Mouse (Mus musculus): ENCODE data around the gene Scgb1c1. TPM values are rescaled to one million over a fixed set of nuclear protein-coding genes. Genes with fewer than 3 reads are reported as not detected.

Scgb1c1 gene
- polyA plus RNA-seq, 1 experiment from 2014 or later, result not detected

GRCm38 (mm10) chr7:140836243-140837115 is 8.9 kb upstream of the Scgb1c1 start:
- no peak for ATAC-seq
- 84% methylated on average over 9 of the region's 9 CpGs for WGBS
- no peak overlapping the region for H3K4me2 ChIP-seq (replicated peaks; ENCODE audit: low read depth)
- no peaks in the 10 kb centered on the region for H3K36me3 ChIP-seq (ENCODE audit: control insufficient read depth, insufficient read depth)
- H3K4me1 ChIP-seq (replicated peaks; ENCODE audit: control insufficient read depth, insufficient read depth, low read length), result 0 out of 2 replicates have a peak, but pooled peaks cover 3% of the 10 kb centered on the region
- no peak overlapping the region for H3K9ac ChIP-seq (ENCODE audit: low read depth, low read length)
- no peaks in the 10 kb centered on the region for H3K27me3 ChIP-seq (replicated peaks; ENCODE audit: control insufficient read depth, insufficient read depth, low read length)
- H3K27ac ChIP-seq (ENCODE audit: low read depth, low read length), result no peak overlapping the region
- no peak for TF ChIP-seq CTCF (IDR thresholded peaks at IDR 0.05; ENCODE audit: low read depth)
- H3K4me3 ChIP-seq (ENCODE audit: low read depth, low read length), result no peak overlapping the region
- no peaks in the 10 kb centered on the region for H3K9me3 ChIP-seq (ENCODE audit: control insufficient read depth)

GRCm38 (mm10) chr7:140839556-140839955 is 5.8 kb upstream of the Scgb1c1 start:
- no peak overlapping the region for H3K27ac ChIP-seq (ENCODE audit: low read depth, low read length)
- H3K4me3 ChIP-seq (ENCODE audit: low read depth, low read length), result no peak overlapping the region

GRCm38 (mm10) chr7:140840750-140841735 is 4.3 kb upstream of the Scgb1c1 start:
- ATAC-seq, result no peak; the same call in 1 of the 2 replicates
- 0 out of 2 replicates have a peak, but pooled peaks cover under 1% of the 10 kb centered on the region for H3K4me1 ChIP-seq (replicated peaks; ENCODE audit: control insufficient read depth, insufficient read depth, low read length)
- no peak overlapping the region for H3K4me3 ChIP-seq (ENCODE audit: low read depth, low read length)
- no peaks in the 10 kb centered on the region for H3K9me3 ChIP-seq (ENCODE audit: control insufficient read depth)
- peak overlapping the region; percentile 44 for H3K4me2 ChIP-seq (replicated peaks; ENCODE audit: low read depth)
- no peak for TF ChIP-seq CTCF (IDR thresholded peaks at IDR 0.05; ENCODE audit: low read depth)
- H3K36me3 ChIP-seq (ENCODE audit: control insufficient read depth, insufficient read depth), result no peaks in the 10 kb centered on the region
- H3K9ac ChIP-seq (ENCODE audit: low read depth, low read length), result no peak overlapping the region
- H3K27me3 ChIP-seq (replicated peaks; ENCODE audit: control insufficient read depth, insufficient read depth, low read length), result no peaks in the 10 kb centered on the region; the same call in 1 of the 2 replicates
- 30% methylated on average over 19 of the region's 19 CpGs for WGBS
- no peak overlapping the region for H3K27ac ChIP-seq (ENCODE audit: low read depth, low read length)

More at GRCm38 (mm10) chr7:140839556-140839955, 5.8 kb upstream of the Scgb1c1 start:
- H3K27me3 ChIP-seq (replicated peaks; ENCODE audit: control insufficient read depth, insufficient read depth, low read length), result no peaks in the 10 kb centered on the region
- no peaks in the 10 kb centered on the region for H3K9me3 ChIP-seq (ENCODE audit: control insufficient read depth)
- no peak for TF ChIP-seq CTCF (IDR thresholded peaks at IDR 0.05; ENCODE audit: low read depth)
- H3K9ac ChIP-seq (ENCODE audit: low read depth, low read length), result no peak overlapping the region
- H3K36me3 ChIP-seq (ENCODE audit: control insufficient read depth, insufficient read depth), result no peaks in the 10 kb centered on the region
- no peak for ATAC-seq
- WGBS, result 62% methylated on average over 5 of the region's 5 CpGs
- H3K4me1 ChIP-seq (replicated peaks; ENCODE audit: control insufficient read depth, insufficient read depth, low read length), result 0 out of 2 replicates have a peak, but pooled peaks cover 3% of the 10 kb centered on the region
- no peak overlapping the region for H3K4me2 ChIP-seq (replicated peaks; ENCODE audit: low read depth)

- ATAC-seq, result no peak
- Histone ChIP-seq H3K27me3 (replicated peaks; ENCODE audit: control insufficient read depth, insufficient read depth, low read length) (no peaks in the 10 kb centered on the region; the same call in 1 of the 2 replicates), H3K4me1 (replicated peaks; ENCODE audit: control insufficient read depth, insufficient read depth, low read length) (no peaks in the 10 kb centered on the region), H3K9ac (ENCODE audit: low read depth, low read length) (no peak overlapping the region), H3K9me3 (ENCODE audit: control insufficient read depth) (no peaks in the 10 kb centered on the region), H3K36me3 (ENCODE audit: control insufficient read depth, insufficient read depth) (no peaks in the 10 kb centered on the region), H3K4me3 (ENCODE audit: low read depth, low read length) (no peak overlapping the region), H3K4me2 (replicated peaks; ENCODE audit: low read depth) (no peak overlapping the region), H3K27ac (ENCODE audit: low read depth, low read length) (no peak overlapping the region)
- 69% methylated on average over 7 of the region's 7 CpGs for WGBS
- no peak for TF ChIP-seq CTCF (IDR thresholded peaks at IDR 0.05; ENCODE audit: low read depth)
Measured at GRCm38 (mm10) chr7:140843806-140844205, 1.5 kb upstream of the Scgb1c1 start.

GRCm38 (mm10) chr7:140845683-140846082 is 336 bp downstream of the Scgb1c1 start:
- Histone ChIP-seq H3K4me1 (replicated peaks; ENCODE audit: control insufficient read depth, insufficient read depth, low read length) (no peaks in the 10 kb centered on the region), H3K27me3 (replicated peaks; ENCODE audit: control insufficient read depth, insufficient read depth, low read length) (no peaks in the 10 kb centered on the region; the same call in 1 of the 2 replicates), H3K36me3 (ENCODE audit: control insufficient read depth, insufficient read depth) (no peaks in the 10 kb centered on the region), H3K4me2 (replicated peaks; ENCODE audit: low read depth) (no peak overlapping the region), H3K9me3 (ENCODE audit: control insufficient read depth) (no peaks in the 10 kb centered on the region), H3K9ac (ENCODE audit: low read depth, low read length) (no peak overlapping the region), H3K27ac (ENCODE audit: low read depth, low read length) (no peak overlapping the region), H3K4me3 (ENCODE audit: low read depth, low read length) (no peak overlapping the region)
- WGBS, result 62% methylated on average over 4 of the region's 4 CpGs
- no peak for ATAC-seq
- peak; percentile 40 for TF ChIP-seq CTCF (IDR thresholded peaks at IDR 0.05; ENCODE audit: low read depth)

GRCm38 (mm10) chr7:140846676-140847075 is 1.3 kb downstream of the Scgb1c1 start:
- H3K27me3 ChIP-seq (replicated peaks; ENCODE audit: control insufficient read depth, insufficient read depth, low read length), result no peaks in the 10 kb centered on the region; the same call in 1 of the 2 replicates
- H3K9ac ChIP-seq (ENCODE audit: low read depth, low read length), result no peak overlapping the region
- H3K4me2 ChIP-seq (replicated peaks; ENCODE audit: low read depth), result no peak overlapping the region
- peaks cover 4% of the 10 kb centered on the region for H3K36me3 ChIP-seq (ENCODE audit: control insufficient read depth, insufficient read depth)
- no peak overlapping the region for H3K27ac ChIP-seq (ENCODE audit: low read depth, low read length)
- no peaks in the 10 kb centered on the region for H3K9me3 ChIP-seq (ENCODE audit: control insufficient read depth)
- no peak for ATAC-seq
- H3K4me1 ChIP-seq (replicated peaks; ENCODE audit: control insufficient read depth, insufficient read depth, low read length), result no peaks in the 10 kb centered on the region
- H3K4me3 ChIP-seq (ENCODE audit: low read depth, low read length), result no peak overlapping the region
- 79% methylated on average over 10 of the region's 10 CpGs for WGBS
- no peak for TF ChIP-seq CTCF (IDR thresholded peaks at IDR 0.05; ENCODE audit: low read depth)

Data from intestine, postnatal 0 days (tissue).